Mouse (Mus musculus): ENCODE data around the gene Rpl10.

Rpl10 gene

GRCm38 (mm10) chrX:74270062-74270901 is at the start of gene Rpl10:
Gene Rpl10, plus strand, starts transcription at chrX:74270812.
- in situ Hi-C loops (cut with MboI, MseI), result no loop called here

- in situ Hi-C loops (cut with MboI, MseI), result no loop called here
These were observed 40.6 kb upstream of the Rpl10 start for GRCm38 (mm10) chrX:74230038-74230437.

GRCm38 (mm10) chrX:74233196-74233595 is 37.4 kb upstream of the Rpl10 start:
- in situ Hi-C loops (cut with MboI, MseI), result no loop called here

GRCm38 (mm10) chrX:74240332-74240731 is 30.3 kb upstream of the Rpl10 start:
- in situ Hi-C loops (cut with MboI, MseI), result no loop called here

- in situ Hi-C loops (cut with MboI, MseI), result no loop called here
These were observed 27.2 kb upstream of the Rpl10 start for GRCm38 (mm10) chrX:74243396-74243795.

GRCm38 (mm10) chrX:74243807-74244206 is 26.8 kb upstream of the Rpl10 start:
- in situ Hi-C loops (cut with MboI, MseI), result no loop called here

GRCm38 (mm10) chrX:74244614-74245083 is 26.0 kb upstream of the Rpl10 start:
- in situ Hi-C loops (cut with MboI, MseI), result no loop called here

- in situ Hi-C loops (cut with MboI, MseI), result no loop called here
These were observed 25.5 kb upstream of the Rpl10 start for GRCm38 (mm10) chrX:74245107-74245506.

GRCm38 (mm10) chrX:74245687-74246086 is 24.9 kb upstream of the Rpl10 start:
- in situ Hi-C loops (cut with MboI, MseI), result no loop called here

- in situ Hi-C loops (cut with MboI, MseI), result no loop called here
These were observed 24.4 kb upstream of the Rpl10 start for GRCm38 (mm10) chrX:74246213-74246681.

GRCm38 (mm10) chrX:74246693-74247092 is 23.9 kb upstream of the Rpl10 start:
- in situ Hi-C loops (cut with MboI, MseI), result no loop called here

- in situ Hi-C loops (cut with MboI, MseI), result no loop called here
These were observed 22.0 kb upstream of the Rpl10 start for GRCm38 (mm10) chrX:74248651-74249050.

GRCm38 (mm10) chrX:74249615-74250014 is 21.0 kb upstream of the Rpl10 start, which contains the start of gene Flna:
Gene Flna, minus strand, starts transcription at chrX:74249820.
- in situ Hi-C loops (cut with MboI, MseI), result loop anchor here (5.0 kb wide), 1 partner anchor 163 kb away; no protein-coding TSS in a partner anchor

- in situ Hi-C loops (cut with MboI, MseI), result loop anchor here (5.0 kb wide), 1 partner anchor 158 kb away; no protein-coding TSS in a partner anchor
These were observed 16.3 kb upstream of the Rpl10 start, which contains the start of gene Emd for GRCm38 (mm10) chrX:74254153-74254887. Gene Emd, plus strand, starts transcription at chrX:74254687.

GRCm38 (mm10) chrX:74254888-74255565 is 15.6 kb upstream of the Rpl10 start:
- in situ Hi-C loops (cut with MboI, MseI), result loop anchor here (5.0 kb wide), 1 partner anchor 157 kb away; no protein-coding TSS in a partner anchor

- in situ Hi-C loops (cut with MboI, MseI), result no loop called here
These were observed 12.9 kb upstream of the Rpl10 start for GRCm38 (mm10) chrX:74257746-74258145.

- in situ Hi-C loops (cut with MboI, MseI), result loop anchor here (5.0 kb wide), 1 partner anchor 47 kb away; no protein-coding TSS in a partner anchor
These were observed 913 bp upstream of the Rpl10 start for GRCm38 (mm10) chrX:74269736-74270061.

- in situ Hi-C loops (cut with MboI, MseI), result no loop called here
These were observed 415 bp downstream of the Rpl10 start for GRCm38 (mm10) chrX:74270902-74271551.

GRCm38 (mm10) chrX:74273422-74274322 is 3.1 kb downstream of the Rpl10 start:
- in situ Hi-C loops (cut with MboI, MseI), result no loop called here

- in situ Hi-C loops (cut with MboI, MseI), result no loop called here
These were observed 7.3 kb downstream of the Rpl10 start for GRCm38 (mm10) chrX:74277916-74278315.
